Mouse (Mus musculus) small intestine, adult 2 months (tissue): ENCODE measurements around the gene Hapln2.
A peak's percentile ranks its signal among the peaks of the same experiment; 100 is the strongest.

Experiments
- CTCF ChIP-seq: fragments of 200-500 bp; IDR thresholded peaks from 2 replicates; pipeline ENCODE4 v1.5.1; 2012; ENCODE audit warnings: low read depth, mild to moderate bottlenecking, control low read depth, inconsistent platforms, low read length, moderate library complexity, mixed read lengths; ENCODE audit not compliant: insufficient replicate concordance, insufficient read length; ENCODE audit errors: extremely low read depth
- POLR2A ChIP-seq: fragments of 200-500 bp; IDR thresholded peaks from 2 replicates; pipeline ENCODE4 v1.6.1; 2012; ENCODE audit warnings: low read depth, mild to moderate bottlenecking, control low read depth, inconsistent platforms, low read length, moderate library complexity

DNA sequence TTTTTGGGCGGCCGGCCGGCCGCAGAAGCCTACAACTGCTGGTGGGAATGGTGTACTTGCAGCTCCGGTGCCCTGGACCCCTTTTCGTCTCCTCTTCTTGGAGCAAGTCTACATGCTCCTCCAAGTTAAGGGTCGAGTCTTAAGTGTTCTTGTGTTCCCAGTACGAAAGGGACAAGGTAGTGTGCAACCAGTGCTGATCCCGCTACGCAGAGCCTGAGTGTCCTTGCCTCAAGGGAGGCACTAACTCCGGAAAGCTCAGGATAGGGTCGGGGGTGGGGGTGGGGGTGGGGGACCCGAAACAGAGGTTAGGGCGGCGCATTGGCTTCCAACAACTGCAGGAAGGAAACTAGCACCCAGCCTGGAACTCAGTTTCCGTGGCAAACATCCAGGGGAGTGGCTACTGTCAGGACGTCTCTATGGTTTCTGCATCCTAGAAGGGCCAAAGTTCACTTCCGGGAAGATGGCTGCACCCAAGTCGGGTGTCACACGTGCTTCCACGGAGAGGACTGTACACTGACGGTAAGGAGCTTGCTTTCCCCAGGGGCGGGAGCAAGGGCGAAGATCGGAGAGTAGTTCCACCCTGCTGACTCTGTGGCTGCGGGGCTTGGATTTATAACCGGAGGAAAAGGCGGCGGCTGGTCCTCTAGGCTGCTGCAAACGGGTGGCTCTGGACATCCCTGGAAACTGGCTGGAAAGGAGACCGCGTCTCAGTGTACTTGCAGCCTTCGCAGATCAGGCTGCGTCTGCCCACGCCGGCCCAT, 15.5 kb upstream of the Hapln2 start, which contains the start of gene Gpatch4:
- no peak for TF ChIP-seq CTCF
- TF ChIP-seq POLR2A = peak; percentile 57; the same call in 1 of the 2 replicates
